Mouse (Mus musculus): ENCODE results near the gene Klhdc4.

Gene Klhdc4

GRCm38 (mm10) chr8:121804829-121805228, 24.5 kb downstream of the Klhdc4 start:
- DNase-seq = no peak

- peak; percentile 91 for DNase-seq
These were observed 31.0 kb downstream of the Klhdc4 start for GRCm38 (mm10) chr8:121798401-121798800.

- DNase-seq = no peak
These were observed 33.0 kb downstream of the Klhdc4 start for GRCm38 (mm10) chr8:121796406-121796805.

DNA sequence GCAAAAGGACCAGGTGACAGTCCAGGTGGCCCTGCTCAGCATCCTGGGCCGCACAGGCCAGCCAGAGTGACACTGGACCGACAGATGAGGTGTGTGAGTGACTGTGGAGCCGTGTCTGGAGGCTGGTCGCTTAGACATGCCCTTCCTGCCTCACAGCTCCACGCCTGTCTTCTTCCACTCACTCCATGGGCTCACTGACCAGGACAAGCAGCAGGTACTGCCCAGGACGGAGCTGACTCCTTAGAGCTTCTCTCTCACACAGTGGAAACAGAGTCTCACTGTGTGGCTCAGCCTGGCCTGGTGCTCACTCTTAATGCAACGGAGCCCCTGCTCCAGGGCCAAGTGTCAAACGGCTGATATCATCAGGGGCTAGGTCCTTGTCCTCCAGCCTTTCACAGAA, 33.9 kb downstream of the Klhdc4 start:
- no peak for DNase-seq

DNA sequence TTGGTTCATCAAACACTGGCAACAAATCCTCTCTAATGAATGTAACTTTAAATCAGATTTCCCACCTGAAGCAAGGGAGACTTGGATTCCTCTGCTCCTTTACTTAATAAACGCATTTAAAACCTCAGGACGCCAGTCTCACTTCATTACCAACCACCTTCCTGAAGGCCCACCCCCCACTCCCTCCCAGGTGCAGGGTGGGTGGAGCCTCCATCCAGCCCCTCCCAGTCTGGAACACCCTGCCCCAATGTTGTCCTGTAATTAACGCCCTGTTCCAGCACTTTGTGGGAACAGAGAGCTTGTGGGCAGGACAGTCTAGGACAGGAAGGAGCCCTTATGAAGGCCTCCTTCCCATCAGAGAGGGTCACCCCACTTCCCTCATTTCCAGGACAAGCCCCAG, 35.2 kb downstream of the Klhdc4 start:
- DNase-seq = no peak

DNA sequence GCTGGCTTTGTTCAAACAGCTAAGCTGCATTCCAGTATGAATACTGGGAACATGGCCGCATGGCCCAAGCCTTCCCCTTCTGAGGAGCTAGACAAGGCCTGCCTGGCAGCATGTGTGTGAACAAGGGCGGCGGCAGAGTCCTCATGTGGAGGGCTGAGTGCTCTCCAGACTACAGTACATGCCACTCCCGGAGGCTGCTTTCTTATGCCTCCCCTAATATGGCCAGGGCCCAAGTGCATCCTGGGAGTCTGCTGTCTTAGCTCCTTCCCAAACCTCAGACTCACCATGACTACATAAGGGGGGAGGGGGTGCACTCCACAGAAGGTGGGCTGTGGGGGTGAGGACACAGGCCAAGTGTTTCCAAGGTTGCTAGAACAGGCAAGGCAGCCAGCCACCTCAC, 36.7 kb downstream of the Klhdc4 start:
- no peak for DNase-seq

GRCm38 (mm10) chr8:121792159-121792558, 37.2 kb downstream of the Klhdc4 start:
- peak; percentile 95 for DNase-seq

GRCm38 (mm10) chr8:121788786-121789185, 40.6 kb downstream of the Klhdc4 start:
- no peak for DNase-seq

GRCm38 (mm10) chr8:121786542-121786941, 42.8 kb downstream of the Klhdc4 start:
- DNase-seq = peak; percentile 95

DNA sequence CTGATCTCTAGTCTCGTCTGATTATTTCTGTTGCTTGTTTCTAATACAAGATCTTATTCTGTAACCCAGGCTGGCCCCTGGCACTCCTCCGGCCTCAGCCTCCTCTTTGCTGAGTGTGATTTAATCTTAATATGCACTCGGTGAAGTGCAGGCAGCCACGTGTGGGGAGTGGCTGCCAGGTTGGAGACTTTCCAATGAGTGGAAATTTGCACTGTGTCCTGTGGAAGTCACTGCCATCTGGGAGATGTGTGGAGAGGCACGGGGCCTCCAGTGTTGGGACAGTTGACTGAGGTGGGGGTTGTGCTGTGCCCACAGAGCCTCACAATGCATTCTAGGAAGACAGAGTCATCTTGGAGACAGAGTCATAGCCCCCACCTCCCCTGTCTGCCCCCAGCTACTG, 46.9 kb downstream of the Klhdc4 start:
- DNase-seq = no peak

DNA sequence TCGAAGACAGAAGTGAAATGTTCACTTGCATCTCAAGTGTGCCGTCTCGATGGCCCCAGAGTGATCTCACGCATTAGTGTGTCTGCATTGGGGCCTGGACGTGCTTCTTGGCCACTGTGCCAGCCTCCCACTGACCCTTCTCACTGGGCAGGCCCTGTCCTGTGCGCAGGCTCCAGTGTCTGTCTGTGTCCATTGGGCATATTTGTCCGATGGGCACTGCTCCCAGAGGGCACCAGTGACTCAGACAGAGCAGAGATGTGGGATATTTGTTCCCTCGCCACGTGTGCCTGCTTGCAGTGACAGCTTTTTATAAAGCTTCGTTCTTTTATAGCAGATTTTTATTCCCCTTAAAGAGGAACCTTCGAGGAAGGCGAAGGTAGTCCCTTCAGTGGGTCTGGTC, 55.5 kb downstream of the Klhdc4 start:
- DNase-seq = no peak

DNA sequence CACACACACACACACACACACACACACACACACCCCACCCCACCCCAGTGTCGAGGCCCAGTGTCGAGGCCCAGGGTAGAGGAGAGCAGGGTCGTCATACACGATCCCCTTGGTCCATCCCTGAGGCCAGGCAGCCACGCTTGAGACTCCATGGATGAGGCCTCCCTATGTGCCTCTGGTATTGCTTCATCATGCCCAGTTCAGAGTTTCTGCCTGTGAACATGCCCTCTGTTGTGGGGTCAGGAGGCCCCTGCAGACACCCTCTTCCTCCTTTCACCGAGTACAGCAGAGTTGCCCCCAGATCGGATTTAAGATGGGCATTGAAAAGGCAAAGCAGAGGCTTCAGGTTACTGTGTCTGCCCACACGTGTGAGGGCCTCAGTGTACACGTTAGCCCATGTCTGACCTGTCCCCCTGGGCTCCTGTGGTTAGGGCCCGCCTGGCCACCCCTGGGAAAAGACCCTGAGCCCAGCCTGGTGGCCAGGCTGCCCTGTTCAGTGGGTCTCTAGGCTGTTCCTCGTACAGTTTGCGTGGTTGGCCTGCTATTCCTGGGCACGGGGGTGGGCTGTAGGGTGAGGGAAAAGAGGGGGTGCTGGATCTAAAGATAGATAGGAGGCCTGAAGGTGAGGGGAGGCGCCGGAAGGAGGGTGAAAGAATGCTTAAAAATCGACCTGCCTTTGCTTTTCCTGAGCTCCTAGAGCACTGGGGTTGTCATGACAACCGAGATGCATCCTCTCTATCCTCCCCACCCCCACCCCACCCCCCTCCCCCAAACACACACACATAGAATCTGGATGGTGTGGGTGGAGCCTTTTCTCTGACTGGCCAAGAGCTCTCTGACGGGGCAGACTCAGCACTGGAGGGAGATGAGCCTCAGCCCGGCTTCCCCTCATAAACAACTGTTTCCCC, 58.3 kb downstream of the Klhdc4 start:
- DNase-seq = no peak

DNA sequence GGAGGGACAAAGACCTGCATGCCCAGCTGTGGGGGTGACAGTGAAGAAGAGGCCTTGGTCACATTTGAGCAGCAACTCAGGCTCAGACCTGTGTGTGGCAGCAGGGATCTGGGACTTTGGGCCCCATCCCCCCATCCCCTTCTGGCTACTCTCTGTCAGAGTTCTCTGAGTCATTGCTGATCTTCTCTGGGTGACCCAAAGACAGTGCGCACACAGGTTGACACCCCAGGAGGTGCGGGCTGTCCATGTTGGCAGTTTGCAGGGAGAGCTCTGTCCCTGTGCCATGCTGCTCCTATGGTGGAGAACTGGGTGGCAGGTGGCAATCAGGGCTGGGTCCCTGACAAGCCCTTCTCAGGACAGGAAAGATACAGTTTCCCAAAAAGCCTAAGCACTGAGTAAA, 59.7 kb downstream of the Klhdc4 start:
- DNase-seq = no peak

- DNase-seq = no peak
These were observed 60.3 kb downstream of the Klhdc4 start for GRCm38 (mm10) chr8:121769095-121769494.

- no peak for DNase-seq
These were observed 63.7 kb downstream of the Klhdc4 start for GRCm38 (mm10) chr8:121765594-121766138.

- DNase-seq = no peak
These were observed 65.7 kb downstream of the Klhdc4 start for GRCm38 (mm10) chr8:121763700-121764013.

- DNase-seq = no peak
These were observed 66.2 kb downstream of the Klhdc4 start for GRCm38 (mm10) chr8:121762999-121763699.

DNA sequence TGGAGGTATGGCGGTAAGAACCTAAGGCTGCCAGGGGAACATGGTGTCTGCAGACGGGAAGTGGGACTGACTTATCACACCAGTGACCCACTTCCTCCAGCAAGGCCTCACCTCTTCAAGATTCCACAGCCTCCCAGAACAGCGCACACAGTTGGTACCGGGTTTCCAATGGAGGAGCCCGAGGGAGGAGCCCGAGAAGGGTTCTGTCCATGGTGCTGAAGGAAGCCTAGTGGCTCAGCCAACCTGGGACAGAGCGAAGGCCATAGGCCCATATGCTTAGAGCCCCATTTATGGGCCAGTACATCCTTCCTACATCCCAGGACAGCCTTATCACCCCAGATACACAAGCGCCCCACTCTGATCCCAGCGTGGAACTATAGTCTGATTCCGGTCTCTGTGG, 67.9 kb downstream of the Klhdc4 start:
- DNase-seq = no peak

GRCm38 (mm10) chr8:121760484-121760883, 68.9 kb downstream of the Klhdc4 start:
- no peak for DNase-seq

GRCm38 (mm10) chr8:121758470-121758869, 70.9 kb downstream of the Klhdc4 start:
- no peak for DNase-seq

DNA sequence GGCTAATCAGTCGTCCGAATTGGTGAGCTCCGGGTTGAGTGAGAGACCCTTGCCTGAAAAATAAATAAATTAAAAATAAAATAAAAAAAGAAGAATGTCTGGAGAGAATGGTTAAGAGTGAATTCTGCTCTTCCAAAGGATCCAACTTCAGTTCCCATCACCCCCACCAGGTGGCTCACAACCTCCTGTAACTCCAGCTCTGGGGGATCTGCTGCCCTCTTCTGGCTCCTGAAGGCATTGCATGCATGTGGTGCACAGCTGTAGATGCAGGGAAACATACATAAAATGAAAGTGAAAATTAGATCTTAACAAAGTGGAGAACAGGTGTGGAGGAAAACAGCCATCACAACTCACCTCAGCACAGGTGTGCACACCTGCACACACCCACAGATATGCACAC, 78.0 kb downstream of the Klhdc4 start:
- no peak for DNase-seq

DNA sequence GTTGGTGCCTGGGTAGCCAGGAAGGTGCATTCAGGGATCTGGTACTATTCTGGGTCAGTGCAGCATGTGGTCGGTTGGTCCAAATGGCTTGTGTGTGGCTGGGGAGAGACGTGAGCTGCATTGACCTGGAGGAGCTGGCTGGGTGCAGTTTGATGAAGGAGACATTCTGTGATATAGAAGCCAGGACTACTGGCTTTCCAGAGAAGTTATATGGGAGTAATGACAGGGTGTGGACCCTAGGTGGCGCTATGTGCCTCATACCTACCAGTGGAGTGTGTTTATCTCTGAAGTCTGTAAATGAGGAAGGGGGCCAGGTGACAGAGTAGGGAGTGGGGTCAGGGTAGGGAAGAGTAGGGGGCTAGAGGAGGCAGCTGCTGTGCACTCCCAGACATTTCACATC, 78.9 kb downstream of the Klhdc4 start:
- no peak for DNase-seq

GRCm38 (mm10) chr8:121749501-121749900, 79.9 kb downstream of the Klhdc4 start:
- DNase-seq = no peak

Data from heart, adult 11 months (tissue).